Mouse (Mus musculus): Measurements from ENCODE around the gene Olfr968. TPM values are rescaled to one million over a fixed set of nuclear protein-coding genes. Genes with fewer than 3 reads are reported as not detected.

The Olfr968 gene
- total RNA-seq (2021): not detected

- no peak for DNase-seq (ENCODE audit: extremely low spot score in 1 of 2, low spot score in 1 of 2)
These were observed at the start of gene Olfr968 for GRCm38 (mm10) chr9:39783153-39783552. Olfr968 (minus strand) TSS chr9:39783253.

GRCm38 (mm10) chr9:39808560-39808959 lies 25.5 kb upstream of the Olfr968 start, which contains the start of gene Olfr970:
Olfr970 (plus strand) TSS chr9:39808860.
- no peak for DNase-seq (ENCODE audit: extremely low spot score in 1 of 2, low spot score in 1 of 2)

GRCm38 (mm10) chr9:39790558-39790957 lies 7.5 kb upstream of the Olfr968 start, which contains the start of gene Olfr969:
Olfr969 (plus strand) TSS chr9:39790945.
- no peak for DNase-seq (ENCODE audit: extremely low spot score in 1 of 2, low spot score in 1 of 2)

- no peak for DNase-seq (ENCODE audit: extremely low spot score in 1 of 2, low spot score in 1 of 2)
These were observed 36.6 kb downstream of the Olfr968 start for GRCm38 (mm10) chr9:39746428-39746827.

GRCm38 (mm10) chr9:39745949-39746348 lies 37.1 kb downstream of the Olfr968 start, which contains the start of gene Olfr967:
Olfr967 (plus strand) TSS chr9:39746249.
- DNase-seq (ENCODE audit: extremely low spot score in 1 of 2, low spot score in 1 of 2): no peak

- DNase-seq (ENCODE audit: extremely low spot score in 1 of 2, low spot score in 1 of 2): no peak
These were observed 42.3 kb downstream of the Olfr968 start for GRCm38 (mm10) chr9:39740741-39741140.

- DNase-seq (ENCODE audit: extremely low spot score in 1 of 2, low spot score in 1 of 2): no peak
These were observed 52.4 kb downstream of the Olfr968 start, which contains the start of gene Olfr150 for GRCm38 (mm10) chr9:39730678-39731077. Olfr150 (plus strand) TSS chr9:39730978.

Other genes with a start within 250 kb of the Olfr968 start
- gene Olfr958, start 229.2 kb downstream of the Olfr968 start, total RNA-seq (2021): not detected
- gene Olfr959, start 207.7 kb downstream of the Olfr968 start, total RNA-seq (2021): not detected
- 1 to 10 TPM; 3.6 to 6.4 TPM for gene AW551984, start 178.8 kb downstream of the Olfr968 start, total RNA-seq (2021)
- gene Olfr148, start 172.6 kb downstream of the Olfr968 start, total RNA-seq (2021): not detected
- not detected for gene Olfr960, start 161.9 kb downstream of the Olfr968 start, total RNA-seq (2021)
- gene Olfr961, start 138.2 kb downstream of the Olfr968 start, total RNA-seq (2021): not detected
- gene Olfr963, start 116.0 kb downstream of the Olfr968 start, total RNA-seq (2021): not detected
- gene Olfr149, start 76.1 kb downstream of the Olfr968 start, total RNA-seq (2021): not detected
- gene Olfr965, start 71.9 kb downstream of the Olfr968 start, total RNA-seq (2021): not detected
- gene Olfr150, start 52.3 kb downstream of the Olfr968 start, total RNA-seq (2021): not detected
- not detected for gene Olfr967, start 37.0 kb downstream of the Olfr968 start, total RNA-seq (2021)
- not detected for gene Olfr969, start 7.7 kb upstream of the Olfr968 start, total RNA-seq (2021)
- gene Olfr970, start 25.6 kb upstream of the Olfr968 start, total RNA-seq (2021): not detected
- gene Olfr971, start 53.6 kb upstream of the Olfr968 start, total RNA-seq (2021): not detected
- gene Olfr972, start 83.2 kb upstream of the Olfr968 start, total RNA-seq (2021): not detected
- gene Olfr229, start 124.1 kb upstream of the Olfr968 start, total RNA-seq (2021): not detected
- gene Olfr974, start 154.2 kb upstream of the Olfr968 start, total RNA-seq (2021): not detected
- gene Olfr975, start 168.8 kb upstream of the Olfr968 start, total RNA-seq (2021): not detected
- not detected for gene Olfr976, start 177.9 kb upstream of the Olfr968 start, total RNA-seq (2021)
- not detected for gene Olfr978, start 208.9 kb upstream of the Olfr968 start, total RNA-seq (2021)
- not detected for gene Olfr979, start 220.2 kb upstream of the Olfr968 start, total RNA-seq (2021)
- gene Olfr980, start 226.3 kb upstream of the Olfr968 start, total RNA-seq (2021): not detected
- not detected for gene Olfr981, start 238.2 kb upstream of the Olfr968 start, total RNA-seq (2021)